Mouse (Mus musculus): ENCODE measurements around the gene Irf8. TPM values are rescaled to one million over a fixed set of nuclear protein-coding genes. Genes with fewer than 3 reads are reported as not detected.
"Not testable (repeated sequence)": the region's sequence is repeated elsewhere in the genome, so short reads cannot be mapped to it uniquely, and the experiment has no call there.

The Irf8 gene
- polyA plus RNA-seq, 1 experiment from 2014 or later, result 5.4 TPM

DNA sequence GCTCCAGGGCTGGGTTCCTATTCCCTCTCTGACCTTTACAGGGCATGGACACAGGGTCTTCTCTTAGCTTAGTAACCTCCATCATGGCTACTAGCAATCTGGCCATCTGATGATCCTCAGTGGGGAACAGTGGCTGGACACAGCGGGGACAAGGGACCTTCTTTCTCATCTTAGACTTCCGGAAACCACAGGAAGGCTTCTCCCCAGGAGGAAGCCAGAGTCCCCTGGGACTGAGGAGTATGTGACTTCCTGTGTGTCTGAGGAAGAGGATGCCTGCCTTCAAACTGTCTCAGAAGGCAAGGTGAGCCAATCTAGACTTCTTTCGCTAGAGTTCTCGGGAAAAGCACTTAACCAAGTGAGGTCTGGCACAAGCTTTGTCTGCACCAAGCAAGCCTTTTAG lies 36.1 kb upstream of the Irf8 start:
- Histone ChIP-seq H3K27ac (no peak overlapping the region), H3K4me1 (replicated peaks) (peaks cover 24% of the 10 kb centered on the region), H3K36me3 (no peaks in the 10 kb centered on the region), H3K27me3 (ENCODE audit: insufficient read depth, poor library complexity, severe bottlenecking) (0 out of 2 replicates have a peak, but pooled peaks cover 6% of the 10 kb centered on the region), H3K4me3 (no peak overlapping the region), H3K9me3 (0 out of 2 replicates have a peak, but pooled peaks cover 3% of the 10 kb centered on the region)
- no peak for DNase-seq (ENCODE audit: low spot score)
- WGBS, result 89% methylated on average over 4 of the region's 4 CpGs

DNA sequence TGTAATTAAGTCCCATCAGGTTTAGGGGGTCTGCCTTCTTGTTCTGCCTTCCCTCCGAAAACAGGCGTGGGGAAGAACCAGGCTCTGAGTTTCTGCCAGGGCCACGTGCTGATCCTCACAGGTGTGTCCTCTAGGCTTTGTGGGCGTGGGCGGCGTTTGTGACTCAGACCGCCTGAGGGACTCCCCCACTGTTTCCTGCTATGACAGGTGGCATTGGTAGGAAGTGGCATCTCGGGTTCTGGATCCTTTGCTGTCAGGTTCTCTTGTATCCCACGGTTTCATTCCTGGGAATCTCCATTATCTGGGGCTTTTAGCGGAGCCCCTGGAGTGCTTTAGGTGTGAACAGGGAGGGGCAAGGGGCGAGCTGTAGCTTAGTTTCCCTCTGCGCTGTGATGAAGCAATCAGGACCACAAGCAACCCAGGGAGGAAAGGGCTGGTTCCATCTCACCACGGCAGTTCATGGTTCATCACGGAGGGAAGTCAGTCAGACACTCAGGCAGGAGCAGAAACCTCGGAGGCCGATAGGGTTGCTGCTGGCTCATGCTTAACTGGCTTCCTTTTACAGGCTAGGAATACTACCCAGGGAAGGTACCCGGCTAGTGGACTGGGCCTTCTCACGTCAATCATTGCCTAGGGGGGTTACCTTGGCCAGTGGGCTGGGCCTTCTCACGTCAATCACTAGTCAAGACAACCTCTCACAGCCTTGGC lies 34.2 kb upstream of the Irf8 start:
- 64% methylated on average over 19 of the region's 19 CpGs for WGBS

DNA sequence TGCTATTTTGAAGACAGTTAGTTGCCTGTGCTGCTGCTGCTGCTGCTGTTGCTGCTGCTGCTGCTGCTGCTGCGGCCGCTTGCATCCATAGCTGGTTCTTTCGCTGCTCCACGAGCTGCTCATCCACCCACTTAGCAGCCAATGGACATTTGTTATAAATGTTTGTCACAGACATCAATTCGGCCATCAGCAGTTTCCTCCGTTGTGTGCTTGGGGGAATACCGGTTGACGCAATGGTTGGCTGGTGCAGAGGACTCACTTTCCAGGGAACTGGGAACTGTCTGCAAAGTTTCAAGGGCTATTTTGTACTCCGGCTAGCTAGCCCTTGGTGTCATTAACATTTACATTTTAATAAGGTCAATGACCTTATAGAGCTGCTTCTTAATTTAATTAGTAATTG lies 32.0 kb upstream of the Irf8 start:
- Histone ChIP-seq H3K27me3 (ENCODE audit: insufficient read depth, poor library complexity, severe bottlenecking) (peaks cover 10% of the 10 kb centered on the region; the same call in 1 of the 2 replicates), H3K9me3 (no peaks in the 10 kb centered on the region), H3K4me3 (no peak overlapping the region), H3K36me3 (no peaks in the 10 kb centered on the region), H3K27ac (no peak overlapping the region), H3K4me1 (replicated peaks) (peaks cover 17% of the 10 kb centered on the region)
- 87% methylated on average over 9 of the region's 9 CpGs for WGBS
- DNase-seq (ENCODE audit: low spot score), result no peak

More for the DNA sequence above, 34.2 kb upstream of the Irf8 start:
- 0 out of 2 replicates have a peak, but pooled peaks cover 3% of the 10 kb centered on the region for H3K9me3 ChIP-seq
- 0 out of 2 replicates have a peak, but pooled peaks cover 6% of the 10 kb centered on the region for H3K27me3 ChIP-seq (ENCODE audit: insufficient read depth, poor library complexity, severe bottlenecking)
- no peak overlapping the region for H3K4me3 ChIP-seq
- no peak for DNase-seq (ENCODE audit: low spot score)
- H3K27ac ChIP-seq, result no peak overlapping the region
- H3K36me3 ChIP-seq, result no peaks in the 10 kb centered on the region
- H3K4me1 ChIP-seq (replicated peaks), result peaks cover 20% of the 10 kb centered on the region

DNA sequence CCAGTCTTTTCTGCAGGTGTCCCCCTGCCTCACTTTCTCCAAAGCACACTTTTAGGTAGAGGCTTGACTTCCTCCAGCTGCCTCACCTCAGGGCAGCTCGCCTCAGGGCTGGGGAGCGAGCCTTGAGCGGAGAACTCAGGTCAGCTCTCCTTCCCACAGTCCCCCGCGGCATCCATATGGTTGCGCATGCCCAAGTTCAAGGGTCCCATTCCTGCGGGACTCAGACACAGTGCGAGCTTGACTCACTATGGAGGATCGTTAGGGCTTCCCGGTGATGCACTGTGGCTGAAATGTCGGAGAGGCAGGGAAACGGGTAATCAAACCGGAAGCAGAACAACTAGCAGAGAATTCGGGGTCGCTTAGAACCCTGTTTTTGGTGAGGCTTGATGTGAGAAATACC lies 31.0 kb upstream of the Irf8 start:
- H3K9me3 ChIP-seq, result no peaks in the 10 kb centered on the region
- no peak for DNase-seq (ENCODE audit: low spot score)
- H3K27ac ChIP-seq, result no peak overlapping the region
- peaks cover 13% of the 10 kb centered on the region for H3K4me1 ChIP-seq (replicated peaks)
- peaks cover 10% of the 10 kb centered on the region; the same call in 1 of the 2 replicates for H3K27me3 ChIP-seq (ENCODE audit: insufficient read depth, poor library complexity, severe bottlenecking)
- H3K4me3 ChIP-seq, result no peak overlapping the region
- WGBS, result 87% methylated on average over 15 of the region's 15 CpGs
- no peaks in the 10 kb centered on the region for H3K36me3 ChIP-seq

DNA sequence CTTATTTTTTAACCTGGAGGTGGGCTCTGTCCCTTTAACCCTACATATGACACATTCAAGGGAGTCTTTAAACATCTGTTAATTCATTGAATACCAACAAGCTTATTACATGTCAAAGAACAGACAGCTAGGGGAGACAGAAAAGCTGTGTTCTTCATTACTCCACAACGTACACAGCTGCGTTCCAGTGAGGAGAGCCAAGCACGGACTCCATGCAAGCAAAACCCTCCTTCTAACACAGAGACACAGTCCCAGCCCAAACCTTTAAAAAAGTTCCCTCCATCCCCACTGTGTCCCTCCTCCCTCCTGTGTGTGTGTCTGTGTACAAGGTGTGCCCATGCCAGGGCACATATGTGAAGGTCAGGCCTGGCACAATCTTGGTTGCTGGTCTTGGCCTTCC lies 30.0 kb upstream of the Irf8 start:
- no peak for DNase-seq (ENCODE audit: low spot score)
- H3K27ac ChIP-seq, result no peak overlapping the region
- no peaks in the 10 kb centered on the region for H3K36me3 ChIP-seq
- peaks cover 10% of the 10 kb centered on the region; the same call in 1 of the 2 replicates for H3K27me3 ChIP-seq (ENCODE audit: insufficient read depth, poor library complexity, severe bottlenecking)
- 80% methylated on average over 3 of the region's 3 CpGs for WGBS
- H3K4me1 ChIP-seq (replicated peaks), result peaks cover 13% of the 10 kb centered on the region
- H3K4me3 ChIP-seq, result no peak overlapping the region
- no peaks in the 10 kb centered on the region for H3K9me3 ChIP-seq

DNA sequence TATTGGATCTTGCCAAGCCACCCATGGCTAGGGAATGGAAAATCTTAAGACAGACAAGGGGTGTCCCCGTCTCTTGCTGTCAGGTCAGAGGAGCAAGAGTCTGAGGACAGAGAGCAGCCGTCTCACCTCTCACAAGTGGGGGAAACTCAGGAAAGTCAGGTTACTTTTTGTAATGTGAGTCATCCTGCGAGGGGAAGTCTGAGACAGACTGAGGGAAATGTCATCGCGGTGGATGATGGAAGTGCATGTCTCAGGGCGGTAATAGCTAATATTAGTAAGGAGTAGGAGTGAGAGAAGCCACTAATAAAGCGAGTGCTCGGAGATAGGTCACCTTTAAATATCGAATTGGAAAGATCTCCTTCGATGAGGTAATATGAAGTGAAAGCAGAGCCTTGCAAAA lies 27.0 kb upstream of the Irf8 start:
- Histone ChIP-seq H3K4me1 (replicated peaks) (peaks cover 4% of the 10 kb centered on the region; the same call in 1 of the 2 replicates), H3K27me3 (ENCODE audit: insufficient read depth, poor library complexity, severe bottlenecking) (peaks cover 4% of the 10 kb centered on the region; the same call in 1 of the 2 replicates), H3K9me3 (no peaks in the 10 kb centered on the region), H3K4me3 (no peak overlapping the region), H3K36me3 (no peaks in the 10 kb centered on the region), H3K27ac (no peak overlapping the region)
- no peak for DNase-seq (ENCODE audit: low spot score)
- whole genome bisulfite sequencing, result 86% methylated on average over 10 of the region's 10 CpGs

DNA sequence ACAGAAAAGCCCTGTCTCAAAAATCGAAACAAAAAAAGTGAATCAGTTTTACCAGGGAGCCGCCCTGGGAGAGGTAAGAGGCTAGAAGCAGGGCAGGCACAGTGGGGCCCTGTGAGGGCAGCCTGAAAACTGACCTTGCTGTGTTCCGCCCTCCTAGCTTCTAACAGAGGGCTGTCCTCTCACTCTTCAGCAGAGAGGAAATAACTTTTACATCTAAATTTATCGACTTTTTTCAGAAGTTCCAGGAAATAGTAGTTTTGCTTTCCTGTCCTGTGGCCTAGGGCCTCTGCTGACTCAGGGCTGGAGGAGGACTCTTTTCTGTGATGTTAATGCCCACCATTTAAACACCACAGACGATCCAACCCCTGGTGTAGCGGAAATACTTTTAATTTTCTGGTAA lies 21.0 kb upstream of the Irf8 start:
- 78% methylated on average over 6 of the region's 6 CpGs for WGBS
- H3K27ac ChIP-seq, result no peak overlapping the region
- H3K36me3 ChIP-seq, result no peaks in the 10 kb centered on the region

DNA sequence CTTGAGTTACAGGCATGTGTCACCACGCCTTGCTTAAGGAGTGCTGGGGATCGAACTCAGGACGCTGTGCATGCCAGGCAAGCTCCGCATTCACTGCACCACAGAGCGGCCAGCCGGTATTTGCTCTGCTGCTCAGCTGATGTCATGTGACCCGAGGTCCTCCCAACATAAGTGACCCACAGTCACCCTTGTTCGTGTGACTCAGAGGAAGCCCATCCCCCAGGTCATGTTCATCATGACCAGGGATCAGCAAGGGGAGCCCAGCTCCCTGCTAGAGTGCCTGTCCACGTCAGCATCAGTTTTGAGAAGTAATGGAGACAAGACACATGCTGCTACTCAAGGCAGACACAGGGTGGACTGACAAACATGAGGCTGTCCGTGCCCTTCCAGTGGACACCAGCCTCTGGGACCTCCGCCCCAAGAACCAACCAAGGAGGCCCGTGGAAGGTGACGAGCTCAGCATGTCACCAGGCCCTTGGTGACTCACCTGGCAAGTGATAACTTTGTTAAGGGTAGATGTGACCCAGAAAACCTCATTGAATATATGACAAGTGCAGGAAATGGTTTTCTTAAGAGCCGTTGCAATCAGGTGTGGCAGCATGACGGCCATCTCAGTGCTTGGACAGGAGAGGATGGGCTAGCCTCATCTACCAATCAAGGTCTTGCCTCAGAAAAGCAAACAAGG lies 20.0 kb upstream of the Irf8 start:
- Histone ChIP-seq H3K36me3 (no peaks in the 10 kb centered on the region), H3K4me3 (no peak overlapping the region), H3K4me1 (replicated peaks) (0 out of 2 replicates have a peak, but pooled peaks cover 4% of the 10 kb centered on the region), H3K9me3 (no peaks in the 10 kb centered on the region), H3K27ac (no peak overlapping the region), H3K27me3 (ENCODE audit: insufficient read depth, poor library complexity, severe bottlenecking) (no peaks in the 10 kb centered on the region; the same call in 1 of the 2 replicates)
- DNase-seq (ENCODE audit: low spot score), result no peak
- WGBS, result 84% methylated on average over 15 of the region's 15 CpGs

More for the DNA sequence above, 21.0 kb upstream of the Irf8 start:
- 0 out of 2 replicates have a peak, but pooled peaks cover 4% of the 10 kb centered on the region for H3K4me1 ChIP-seq (replicated peaks)
- H3K9me3 ChIP-seq, result no peaks in the 10 kb centered on the region
- no peak overlapping the region for H3K4me3 ChIP-seq
- H3K27me3 ChIP-seq (ENCODE audit: insufficient read depth, poor library complexity, severe bottlenecking), result no peaks in the 10 kb centered on the region; the same call in 1 of the 2 replicates
- DNase-seq (ENCODE audit: low spot score), result no peak

DNA sequence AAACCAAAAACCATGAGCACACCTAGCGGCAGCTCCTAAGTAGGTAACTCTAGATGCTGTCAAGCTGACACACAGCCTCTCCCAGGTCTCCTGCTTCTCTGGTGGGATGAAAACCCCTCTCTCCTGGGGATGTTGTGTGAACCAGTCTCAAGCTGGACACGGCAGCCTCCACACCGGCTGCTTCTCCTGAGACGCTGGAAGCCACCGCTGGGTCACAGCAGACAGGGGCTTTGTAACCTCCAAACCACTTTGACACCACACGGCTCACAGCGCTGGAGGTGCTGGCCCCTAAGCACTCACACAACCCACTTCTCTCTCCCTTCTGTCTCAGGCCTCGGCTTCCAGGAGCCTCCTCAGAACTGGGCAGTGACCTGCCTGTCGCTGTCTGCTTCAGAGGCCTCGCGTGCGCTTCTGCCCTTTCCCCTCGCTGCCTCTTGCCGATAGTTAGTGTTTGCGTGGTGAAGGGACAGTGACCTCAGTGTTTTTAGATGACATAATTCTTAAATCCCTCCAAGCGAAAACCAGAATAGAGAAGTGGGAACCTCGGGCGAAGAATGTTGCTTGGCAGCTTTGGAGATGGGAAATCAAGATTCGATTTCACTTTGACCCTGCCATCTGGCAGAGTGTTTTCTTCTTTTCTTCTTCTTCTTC lies 16.4 kb upstream of the Irf8 start:
- 73% methylated on average over 19 of the region's 19 CpGs for WGBS
- no peaks in the 10 kb centered on the region; the same call in 1 of the 2 replicates for H3K27me3 ChIP-seq (ENCODE audit: insufficient read depth, poor library complexity, severe bottlenecking)
- H3K4me1 ChIP-seq (replicated peaks), result 0 out of 2 replicates have a peak, but pooled peaks cover 4% of the 10 kb centered on the region
- H3K9me3 ChIP-seq, result peaks cover 7% of the 10 kb centered on the region; the same call in 1 of the 2 replicates
- H3K4me3 ChIP-seq, result no peak overlapping the region
- H3K27ac ChIP-seq, result no peak overlapping the region
- no peaks in the 10 kb centered on the region for H3K36me3 ChIP-seq
- DNase-seq (ENCODE audit: low spot score), result no peak

DNA sequence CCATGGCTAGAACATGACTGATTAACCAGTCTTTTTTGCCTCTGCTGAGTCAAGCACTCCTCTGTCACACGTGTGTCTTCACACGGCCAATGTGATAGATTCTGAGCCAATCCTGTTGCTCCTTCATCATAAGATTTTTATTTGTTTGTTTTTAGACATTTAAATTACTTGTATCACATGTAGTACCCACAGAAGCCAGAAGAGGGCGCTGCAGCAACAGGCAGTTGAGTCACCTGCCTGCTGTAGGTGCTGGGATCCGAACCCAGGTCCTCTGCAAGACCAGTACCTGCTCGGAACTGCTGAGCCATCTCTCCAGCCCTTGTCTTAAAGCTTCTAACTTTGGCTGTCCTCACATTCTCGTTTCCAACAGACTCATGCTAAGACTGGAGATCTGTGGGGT lies 13.1 kb upstream of the Irf8 start:
- Histone ChIP-seq H3K36me3 (no peaks in the 10 kb centered on the region), H3K27me3 (ENCODE audit: insufficient read depth, poor library complexity, severe bottlenecking) (no peaks in the 10 kb centered on the region; the same call in 1 of the 2 replicates), H3K4me3 (no peak overlapping the region), H3K9me3 (peaks cover 7% of the 10 kb centered on the region; the same call in 1 of the 2 replicates), H3K27ac (no peak overlapping the region), H3K4me1 (replicated peaks) (0 out of 2 replicates have a peak, but pooled peaks cover 8% of the 10 kb centered on the region)
- WGBS, result 74% methylated on average over 6 of the region's 6 CpGs
- no peak for DNase-seq (ENCODE audit: low spot score)

DNA sequence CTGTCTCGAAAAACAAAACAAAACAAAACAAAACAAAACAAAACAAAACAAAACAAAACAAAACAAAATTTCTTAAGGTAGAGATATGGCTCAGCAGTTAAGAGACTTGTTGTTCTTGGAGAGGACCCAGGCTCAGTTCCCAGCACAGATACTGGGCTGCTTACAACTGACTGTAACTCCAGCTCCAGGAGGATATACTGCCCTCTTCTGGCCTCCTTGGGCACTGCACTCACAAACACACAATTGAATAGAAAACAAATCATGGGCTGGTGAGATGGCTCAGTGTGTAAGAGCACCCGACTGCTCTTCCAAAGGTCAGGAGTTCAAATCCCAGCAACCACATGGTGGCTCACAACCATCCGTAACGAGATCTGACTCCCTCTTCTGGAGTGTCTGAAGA lies 12.1 kb upstream of the Irf8 start:
- H3K9me3 ChIP-seq; H3K27ac ChIP-seq; H3K4me3 ChIP-seq; H3K4me1 ChIP-seq (replicated peaks); H3K36me3 ChIP-seq; DNase-seq (ENCODE audit: low spot score); H3K27me3 ChIP-seq (ENCODE audit: insufficient read depth, poor library complexity, severe bottlenecking): not testable (repeated sequence)
- WGBS, result 86% methylated on average over 4 of the region's 4 CpGs

DNA sequence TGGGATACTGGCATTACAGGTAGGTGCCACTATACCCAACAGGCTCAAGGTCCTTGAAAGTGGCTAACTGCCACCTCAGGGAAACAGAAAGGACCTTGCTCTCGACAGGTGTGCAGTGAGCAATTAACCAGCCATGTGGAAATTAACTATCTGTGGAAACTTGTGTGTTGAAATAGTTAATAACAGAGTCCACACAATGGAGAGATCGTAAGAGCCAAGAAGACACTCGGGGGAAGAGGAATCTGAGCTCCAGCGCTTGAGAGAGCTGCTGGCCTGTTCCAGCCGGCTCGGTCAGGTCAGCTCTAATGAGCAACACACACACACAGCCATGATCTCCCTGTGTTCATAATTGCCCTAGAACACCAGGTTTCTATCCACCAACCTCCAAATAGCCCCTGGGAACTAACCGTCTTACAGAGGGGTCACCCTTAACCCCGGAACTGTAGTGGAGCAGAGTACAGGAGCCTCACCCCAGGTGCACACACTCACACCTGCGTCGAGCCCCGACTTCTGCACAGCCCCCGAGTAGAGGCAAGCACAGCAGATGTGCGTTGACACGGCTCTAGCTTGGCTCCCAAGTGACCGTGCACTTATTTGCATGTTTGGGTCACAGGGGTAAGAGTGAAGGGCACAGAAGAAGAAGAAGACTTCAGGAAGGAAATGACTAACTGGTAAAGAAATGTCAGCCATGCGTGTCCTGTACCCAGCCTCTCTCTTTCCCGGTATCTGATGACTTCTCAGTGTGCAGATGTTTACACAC lies 11.2 kb upstream of the Irf8 start:
- DNase-seq (ENCODE audit: low spot score), result no peak
- 0 out of 2 replicates have a peak, but pooled peaks cover 4% of the 10 kb centered on the region for H3K4me1 ChIP-seq (replicated peaks)
- H3K36me3 ChIP-seq, result no peaks in the 10 kb centered on the region
- no peak overlapping the region for H3K4me3 ChIP-seq
- peaks cover 7% of the 10 kb centered on the region; the same call in 1 of the 2 replicates for H3K9me3 ChIP-seq
- WGBS, result 79% methylated on average over 17 of the region's 17 CpGs
- peaks cover 6% of the 10 kb centered on the region for H3K27me3 ChIP-seq (ENCODE audit: insufficient read depth, poor library complexity, severe bottlenecking)
- H3K27ac ChIP-seq, result no peak overlapping the region
